In the genomic region with DNA sequence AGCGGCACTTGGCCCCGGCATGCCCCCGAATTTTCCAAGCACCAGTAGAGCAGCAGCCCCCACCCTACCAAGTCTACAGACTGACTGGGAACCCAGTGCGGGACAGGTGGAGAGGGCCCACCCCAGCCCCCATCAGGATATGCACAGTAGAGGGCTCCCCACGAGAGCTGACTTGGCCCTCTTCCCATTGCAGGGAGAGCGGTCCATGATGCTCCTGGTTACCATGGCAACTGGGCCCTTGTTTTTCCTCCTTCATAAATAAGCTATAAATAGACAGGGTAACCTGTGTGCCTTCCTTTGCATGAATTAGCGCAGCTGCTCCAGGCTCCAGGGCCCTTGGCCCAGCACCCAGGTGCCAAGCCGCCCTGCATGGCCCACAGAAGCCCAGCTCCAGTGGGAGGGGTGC, we compare ENCODE assay signal across 10 mouse cellular contexts. TPM values are rescaled to one million over a fixed set of nuclear protein-coding genes. Genes with fewer than 3 reads are reported as not detected.
DNase-seq lines count a peak whose midpoint lies in the region; ATAC-seq and TF ChIP-seq lines count a peak whose summit lies in the region.
"Had no signal": no experiment of that assay in that cellular context is flagged by ENCODE, and none has a peak within 500 bp of the region (broad histone marks: within the 10 kb centered on the region; RNA-seq: fewer than 3 reads in every experiment).

No protein-coding gene starts in this region.

- peak; percentile 42 for ATAC-seq in hindbrain, embryonic 12.5 days (ENCODE audit: low FRiP score)
- ATAC-seq in hindbrain, postnatal 0 days: peak; percentile 61
- peak; percentile 46 for ATAC-seq in neural tube, embryonic 12.5 days (ENCODE audit: low FRiP score, low read depth)

- H3K36me3 ChIP-seq in hindbrain, embryonic 12.5 days: no peaks in the 10 kb centered on the region
- peaks cover 1% of the 10 kb centered on the region; the same call in 1 of the 2 replicates for H3K36me3 ChIP-seq in hindbrain, embryonic 10.5 days
- no peaks in the 10 kb centered on the region for H3K36me3 ChIP-seq in hindbrain, postnatal 0 days (ENCODE audit: insufficient read depth, low read length)
- no peaks in the 10 kb centered on the region for H3K36me3 ChIP-seq in neural tube, embryonic 12.5 days
- H3K36me3 ChIP-seq: embryonic facial prominence, embryonic 12.5 days had no signal

- H3K27ac ChIP-seq in hindbrain, embryonic 12.5 days: no peak overlapping the region
- no peak overlapping the region for H3K27ac ChIP-seq in hindbrain, embryonic 10.5 days
- H3K27ac ChIP-seq in hindbrain, postnatal 0 days: peak overlapping the region; percentile 46; the same call in 1 of the 2 replicates
- no peak overlapping the region for H3K27ac ChIP-seq in neural tube, embryonic 12.5 days
- H3K27ac ChIP-seq: embryonic facial prominence, embryonic 12.5 days had no signal

- no peak overlapping the region for H3K9ac ChIP-seq in hindbrain, embryonic 12.5 days
- H3K9ac ChIP-seq in hindbrain, postnatal 0 days (replicated peaks; ENCODE audit: low read length): 0 out of 2 replicates have a peak overlapping the region, but pooled peaks have one; percentile 9
- no peak overlapping the region for H3K9ac ChIP-seq in neural tube, embryonic 12.5 days
- H3K9ac ChIP-seq: embryonic facial prominence, embryonic 12.5 days had no signal

- 78% methylated on average over 8 of the region's 8 CpGs for WGBS in hindbrain, embryonic 12.5 days
- 72% methylated on average over 8 of the region's 8 CpGs for WGBS in hindbrain, embryonic 10.5 days
- 42% methylated on average over 8 of the region's 8 CpGs for WGBS in hindbrain, postnatal 0 days
- 60% methylated on average over 8 of the region's 8 CpGs for WGBS in neural tube, embryonic 12.5 days

- no peak overlapping the region for H3K4me3 ChIP-seq in hindbrain, embryonic 12.5 days
- H3K4me3 ChIP-seq in hindbrain, embryonic 10.5 days: no peak overlapping the region
- no peak overlapping the region for H3K4me3 ChIP-seq in hindbrain, postnatal 0 days (ENCODE audit: low read length)
- no peak overlapping the region for H3K4me3 ChIP-seq in neural tube, embryonic 12.5 days
- H3K4me3 ChIP-seq: embryonic facial prominence, embryonic 12.5 days; megakaryocyte, embryonic 14.5 days had no signal

- no peaks in the 10 kb centered on the region for H3K9me3 ChIP-seq in hindbrain, embryonic 12.5 days (replicated peaks)
- no peaks in the 10 kb centered on the region for H3K9me3 ChIP-seq in hindbrain, embryonic 10.5 days
- H3K9me3 ChIP-seq in hindbrain, postnatal 0 days (ENCODE audit: low read length): no peaks in the 10 kb centered on the region
- H3K9me3 ChIP-seq in neural tube, embryonic 12.5 days: no peaks in the 10 kb centered on the region
- H3K9me3 ChIP-seq: embryonic facial prominence, embryonic 12.5 days had no signal

- peaks cover 14% of the 10 kb centered on the region for H3K4me1 ChIP-seq in hindbrain, embryonic 12.5 days
- H3K4me1 ChIP-seq in hindbrain, embryonic 10.5 days (replicated peaks): peaks cover 18% of the 10 kb centered on the region
- 0 out of 2 replicates have a peak, but pooled peaks cover 6% of the 10 kb centered on the region for H3K4me1 ChIP-seq in hindbrain, postnatal 0 days (ENCODE audit: insufficient read depth, low read length)
- H3K4me1 ChIP-seq in neural tube, embryonic 12.5 days: peaks cover 12% of the 10 kb centered on the region

- H3K4me2 ChIP-seq in hindbrain, embryonic 12.5 days (replicated peaks): no peak overlapping the region
- no peak overlapping the region for H3K4me2 ChIP-seq in hindbrain, postnatal 0 days (ENCODE audit: low read depth, low read length)
- H3K4me2 ChIP-seq in neural tube, embryonic 12.5 days (replicated peaks): no peak overlapping the region
- H3K4me2 ChIP-seq: embryonic facial prominence, embryonic 12.5 days had no signal

- no peak for DNase-seq in hindbrain, embryonic 10.5 days (ENCODE audit: low spot score)
- DNase-seq in cerebellum, adult 8-10 months: peak; percentile 48
- DNase-seq in hindbrain, postnatal 0 days (ENCODE audit: low spot score): peak; percentile 77
- DNase-seq in thymus, adult 18-20 months: no peak
- no peak for DNase-seq in spleen, adult 12 weeks (ENCODE audit: low spot score)
- DNase-seq in embryo, embryonic 9.5 days (ENCODE audit: extremely low spot score): no peak

- H3K27me3 ChIP-seq in hindbrain, embryonic 12.5 days: no peaks in the 10 kb centered on the region
- H3K27me3 ChIP-seq in hindbrain, embryonic 10.5 days (ENCODE audit: insufficient read depth, poor library complexity, severe bottlenecking): no peaks in the 10 kb centered on the region
- no peaks in the 10 kb centered on the region for H3K27me3 ChIP-seq in hindbrain, postnatal 0 days (ENCODE audit: insufficient read depth, low read length)
- H3K27me3 ChIP-seq in neural tube, embryonic 12.5 days (replicated peaks): no peaks in the 10 kb centered on the region

- TF ChIP-seq CTCF in hindbrain, postnatal 0 days (IDR thresholded peaks at IDR 0.05; ENCODE audit: low read depth): no peak

RNA-seq across cellular contexts. Expression of gene Psmb7, which starts 3.3 kb away (rescaled TPM):
- 267 and 272 TPM in 2 replicates for polyA plus RNA-seq in hindbrain, embryonic 12.5 days (2016; fragmentation: Nextera tagmentation; extraction: Ambion mirVana)
- 319 and 334 TPM in 2 replicates for polyA plus RNA-seq in hindbrain, embryonic 10.5 days (2016; fragmentation: Nextera tagmentation; extraction: Ambion mirVana)
- total RNA-seq in hindbrain, postnatal 0 days (2014; rRNA removed): 172 and 178 TPM in 2 replicates
- polyA plus RNA-seq in hindbrain, postnatal 0 days (2015; fragmentation: Nextera tagmentation; extraction: Ambion mirVana): 300 and 304 TPM in 2 replicates
- 290 and 299 TPM in 2 replicates for polyA plus RNA-seq in neural tube, embryonic 12.5 days (2016; fragmentation: Nextera tagmentation; extraction: Ambion mirVana)

Comparison
In these comparisons a context has a peak if more than half of its experiments do, and no peak if none do; other contexts are left out.
1. DNase-seq: peak in cerebellum, adult 8-10 months (single experiment) and hindbrain, postnatal 0 days (single experiment); none in hindbrain, embryonic 10.5 days (single experiment), thymus, adult 18-20 months (0 of 2), spleen, adult 12 weeks (single experiment) and embryo, embryonic 9.5 days (single experiment).
2. Peak in every context shown above with its lines, with median percentiles within 50 percentile points of each other: ATAC-seq.